Mouse (Mus musculus) ES-E14 (cell line): ENCODE data around the gene Srcin1. TPM values are rescaled to one million over a fixed set of nuclear protein-coding genes. Genes with fewer than 3 reads are reported as not detected.

ENCODE experiments used
- DNase-seq: peaks from one replicate; pipeline ENCODE4 v3.0.0-alpha.2; 2013; ENCODE audit warnings: low read depth, low spot score
- H3K27ac ChIP-seq: 2 replicates; pipeline ENCODE4 v1.5.1; 2012; ENCODE audit warnings: low read depth, mild to moderate bottlenecking, low read length, moderate library complexity, mixed read lengths; ENCODE audit not compliant: poor library complexity, insufficient read depth, severe bottlenecking
- H3K36me3 ChIP-seq: 2 replicates; pipeline ENCODE4 v1.6.1; 2012; ENCODE audit warnings: mild to moderate bottlenecking, low read length, moderate library complexity, mixed read lengths; ENCODE audit not compliant: control insufficient read depth, poor library complexity, insufficient read depth, severe bottlenecking
- H3K4me1 ChIP-seq, 2 experiments: fragments of 150-350 bp in 1 of 2; sonication (generic) in 1 of 2; 2 replicates each; pipeline ENCODE4 v1.6.1; 2012; ENCODE audit warnings: low read length in 2 of 2, mild to moderate bottlenecking in 1 of 2, mixed read lengths in 1 of 2; ENCODE audit not compliant: control insufficient read depth in 2 of 2, insufficient read depth in 2 of 2, poor library complexity in 1 of 2
- H3K4me3 ChIP-seq, 2 experiments: fragments of 150-350 bp in 1 of 2; sonication (generic) in 1 of 2; 2 replicates each; pipeline ENCODE4 v1.5.1; 2012; ENCODE audit warnings: low read length in 2 of 2, low read depth in 1 of 2, mild to moderate bottlenecking in 1 of 2, mixed read lengths in 1 of 2; ENCODE audit not compliant: insufficient read depth in 1 of 2, poor library complexity in 1 of 2, severe bottlenecking in 1 of 2
- H3K9ac ChIP-seq: 2 replicates; pipeline ENCODE4 v1.6.1; 2012; ENCODE audit warnings: low read depth, mild to moderate bottlenecking, low read length, mixed read lengths; ENCODE audit not compliant: poor library complexity, insufficient read depth, severe bottlenecking
- H3K9me3 ChIP-seq: fragments of 150-350 bp; sonication (generic); 2 replicates; pipeline ENCODE4 v1.6.1; 2012; ENCODE audit warnings: low read depth, mild to moderate bottlenecking, low read length; ENCODE audit not compliant: control insufficient read depth, insufficient read depth
- CHD2 ChIP-seq: IDR thresholded peaks from 2 replicates; pipeline ENCODE4 v1.6.1; 2014; ENCODE audit warnings: mild to moderate bottlenecking, low read depth, low read length, inconsistent platforms
- HCFC1 ChIP-seq: IDR thresholded peaks from 2 replicates; pipeline ENCODE4 v1.6.1; 2012; ENCODE audit warnings: low read length, inconsistent platforms, borderline replicate concordance; ENCODE audit not compliant: insufficient read depth
- MAFK ChIP-seq: IDR thresholded peaks from 2 replicates; pipeline ENCODE4 v1.6.1; 2014; ENCODE audit warnings: mild to moderate bottlenecking, low read depth, low read length, inconsistent platforms; ENCODE audit not compliant: insufficient read depth
- ZC3H11A ChIP-seq: IDR thresholded peaks from 2 replicates; pipeline ENCODE4 v1.6.1; 2012; ENCODE audit warnings: low read depth, mild to moderate bottlenecking, inconsistent platforms, low read length, borderline replicate concordance
- ZNF384 ChIP-seq: IDR thresholded peaks from 2 replicates; pipeline ENCODE4 v1.6.1; 2012; ENCODE audit warnings: low read depth, low read length, inconsistent platforms
- in situ Hi-C, 2 experiments: fragments of 600-800 bp; cut with MboI; formaldehyde crosslinking; loops; one replicate each; pipeline ENCODE4 v1.15.1; 2025; ENCODE audit warnings: low sequenced_read_pairs in 2 of 2, inconsistent platforms in 1 of 2; ENCODE audit not compliant: unreplicated experiment in 2 of 2
- total RNA-seq: library from RNA; depleted of rRNA; stranded (reverse); fragments of 300-350 nt; gene quantifications from 2 replicates; pipeline ENCODE4 v1.2.3, GENCODE M21; 2012

The Srcin1 gene
- total RNA-seq, 1 experiment = 2.4 TPM

- Histone ChIP-seq H3K27ac (no peak overlapping the region), H3K36me3 (no peaks in the 10 kb centered on the region), H3K9ac (peak overlapping the region; percentile 24; the same call in 1 of the 2 replicates), H3K4me1 (peaks cover 1 to 4% of the 10 kb centered on the region in 2 experiments; a peak in 1 of 4 replicates), H3K9me3 (no peaks in the 10 kb centered on the region), H3K4me3 (peak overlapping the region in 1 of 2 experiments; percentile 24; a peak in 2 of 4 replicates)
- no peak for DNase-seq
- TF ChIP-seq HCFC1 (no peak), CHD2 (no peak), MAFK (no peak), ZNF384 (no peak), ZC3H11A (no peak)
- in situ Hi-C loops = no loop called here
Measured at GRCm38 (mm10) chr11:97590227-97590960, 14.4 kb upstream of the Srcin1 start.

GRCm38 (mm10) chr11:97589216-97589615, 13.2 kb upstream of the Srcin1 start:
- no peaks in the 10 kb centered on the region for H3K9me3 ChIP-seq
- TF ChIP-seq HCFC1 (no peak), ZC3H11A (no peak), ZNF384 (no peak), CHD2 (no peak), MAFK (no peak)
- DNase-seq = no peak
- H3K4me3 ChIP-seq = 0 out of 4 replicates have a peak overlapping the region, but pooled peaks of 1 of the 2 experiments have one; percentile 18
- no peak overlapping the region for H3K27ac ChIP-seq
- peaks cover 1 to 4% of the 10 kb centered on the region in 2 experiments; a peak in 1 of 4 replicates for H3K4me1 ChIP-seq
- in situ Hi-C loops = no loop called here
- 0 out of 2 replicates have a peak overlapping the region, but pooled peaks have one; percentile 0 for H3K9ac ChIP-seq
- no peaks in the 10 kb centered on the region for H3K36me3 ChIP-seq

GRCm38 (mm10) chr11:97585932-97586331, 9.9 kb upstream of the Srcin1 start:
- no peaks in the 10 kb centered on the region for H3K36me3 ChIP-seq
- no peak overlapping the region for H3K9ac ChIP-seq
- no peak overlapping the region for H3K27ac ChIP-seq
- TF ChIP-seq ZNF384 (no peak), CHD2 (no peak), ZC3H11A (no peak), HCFC1 (no peak), MAFK (no peak)
- H3K9me3 ChIP-seq = no peaks in the 10 kb centered on the region
- in situ Hi-C loops = no loop called here
- H3K4me1 ChIP-seq = peaks cover 0 to 6% of the 10 kb centered on the region in 2 experiments; a peak in 1 of 4 replicates
- DNase-seq = no peak
- H3K4me3 ChIP-seq = no peak overlapping the region

GRCm38 (mm10) chr11:97584476-97584875, 8.5 kb upstream of the Srcin1 start:
- peaks cover 4 to 11% of the 10 kb centered on the region in 2 experiments; a peak in 3 of 4 replicates for H3K4me1 ChIP-seq
- no peaks in the 10 kb centered on the region for H3K9me3 ChIP-seq
- H3K36me3 ChIP-seq = no peaks in the 10 kb centered on the region
- no peak overlapping the region for H3K9ac ChIP-seq
- in situ Hi-C loops = no loop called here
- no peak overlapping the region for H3K4me3 ChIP-seq
- H3K27ac ChIP-seq = no peak overlapping the region
- no peak for TF ChIP-seq ZC3H11A
- TF ChIP-seq CHD2 = no peak
- DNase-seq = no peak
